Mouse (Mus musculus) left cerebral cortex, adult 2 months (tissue): Measurements from ENCODE around the gene Farp1. TPM values are rescaled to one million over a fixed set of nuclear protein-coding genes. Genes with fewer than 3 reads are reported as not detected.
"Not testable (repeated sequence)": the region's sequence is repeated elsewhere in the genome, so short reads cannot be mapped to it uniquely, and the experiment has no call there.

Experiments used
- DNase-seq, 2 experiments: peaks; one replicate each; pipeline ENCODE4 v3.0.0; 2021 to 2022; ENCODE audit warnings: low spot score in 2 of 2, mixed read lengths in 1 of 2; ENCODE audit errors: extremely low spot score in 1 of 2
- H3K27ac ChIP-seq: fragments of 200-600 bp; 2 replicates; pipeline ENCODE4 v1.8.1; 2022
- H3K4me3 ChIP-seq: fragments of 200-600 bp; 2 replicates; pipeline ENCODE4 v1.8.1; 2022
- CTCF ChIP-seq: fragments of 200-600 bp; IDR thresholded peaks from 2 replicates; pipeline ENCODE4 v1.8.1; 2022; ENCODE audit warnings: antibody characterized with exemption, mild to moderate bottlenecking, moderate library complexity
- intact Hi-C: fragments of 180-260 bp; cut with DNase I; formaldehyde crosslinking; loops from one replicate; pipeline ENCODE4 v1.15.1; 2025
- total RNA-seq, 2 experiments: library from RNA; stranded (reverse); gene quantifications; 2 replicates each; pipeline ENCODE4 v1.2.3; 2021

Farp1 gene
- total RNA-seq, 2 experiments from 2014 or later = 142 to 152 TPM

GRCm38 (mm10) chr14:121128858-121129800 is 94.1 kb downstream of the Farp1 start:
- Histone ChIP-seq H3K4me3 (no peak overlapping the region), H3K27ac (no peak overlapping the region)
- no peak for DNase-seq
- TF ChIP-seq CTCF = no peak; the same call in 1 of the 2 replicates
- intact Hi-C loops = loop anchor here (10.0 kb wide), 1 partner anchor 294 kb away; no protein-coding TSS in a partner anchor

GRCm38 (mm10) chr14:121130351-121130750 is 95.4 kb downstream of the Farp1 start:
- intact Hi-C loops, DNase-seq, H3K4me3 ChIP-seq, H3K27ac ChIP-seq: not testable (repeated sequence)

GRCm38 (mm10) chr14:121134414-121134813 is 99.4 kb downstream of the Farp1 start:
- H3K4me3 ChIP-seq = no peak overlapping the region
- no peak for TF ChIP-seq CTCF
- intact Hi-C loops = no loop called here
- H3K27ac ChIP-seq = no peak overlapping the region
- DNase-seq = no peak

GRCm38 (mm10) chr14:121143831-121144455 is 108.9 kb downstream of the Farp1 start:
- H3K4me3 ChIP-seq = no peak overlapping the region
- DNase-seq = no peak
- no peak for TF ChIP-seq CTCF
- H3K27ac ChIP-seq = no peak overlapping the region
- intact Hi-C loops = no loop called here

GRCm38 (mm10) chr14:121144496-121144895 is 109.5 kb downstream of the Farp1 start:
- intact Hi-C loops = no loop called here
- Histone ChIP-seq H3K4me3 (no peak overlapping the region), H3K27ac (no peak overlapping the region)
- no peak for DNase-seq
- TF ChIP-seq CTCF = no peak

- no peak for TF ChIP-seq CTCF
Measured at GRCm38 (mm10) chr14:121145291-121145690, 110.3 kb downstream of the Farp1 start.

GRCm38 (mm10) chr14:121145698-121146097 is 110.7 kb downstream of the Farp1 start:
- no peak for DNase-seq
- intact Hi-C loops = no loop called here
- H3K27ac ChIP-seq = no peak overlapping the region
- no peak for TF ChIP-seq CTCF
- H3K4me3 ChIP-seq = no peak overlapping the region

More at GRCm38 (mm10) chr14:121145291-121145690, 110.3 kb downstream of the Farp1 start:
- no peak for DNase-seq
- no peak overlapping the region for H3K4me3 ChIP-seq
- intact Hi-C loops = no loop called here
- no peak overlapping the region for H3K27ac ChIP-seq

- H3K4me3 ChIP-seq = no peak overlapping the region
- DNase-seq = no peak
- H3K27ac ChIP-seq = no peak overlapping the region
- intact Hi-C loops = no loop called here
- no peak for TF ChIP-seq CTCF
Measured at GRCm38 (mm10) chr14:121146213-121146612, 111.2 kb downstream of the Farp1 start.

GRCm38 (mm10) chr14:121147026-121147425 is 112.0 kb downstream of the Farp1 start:
- no peak for TF ChIP-seq CTCF
- H3K27ac ChIP-seq = no peak overlapping the region
- intact Hi-C loops = no loop called here
- no peak for DNase-seq
- H3K4me3 ChIP-seq = no peak overlapping the region

GRCm38 (mm10) chr14:121148088-121148785 is 113.2 kb downstream of the Farp1 start:
- intact Hi-C loops = no loop called here
- H3K4me3 ChIP-seq = no peak overlapping the region
- H3K27ac ChIP-seq = peak overlapping the region; percentile 9; the same call in 1 of the 2 replicates
- TF ChIP-seq CTCF = no peak
- no peak for DNase-seq

- Histone ChIP-seq H3K4me3 (no peak overlapping the region), H3K27ac (no peak overlapping the region; the same call in 1 of the 2 replicates)
- TF ChIP-seq CTCF = no peak
- DNase-seq = no peak
- intact Hi-C loops = no loop called here
Measured at GRCm38 (mm10) chr14:121149984-121150383, 115.0 kb downstream of the Farp1 start.

- no peak overlapping the region for H3K27ac ChIP-seq
- no peak overlapping the region for H3K4me3 ChIP-seq
- no peak for DNase-seq
- intact Hi-C loops = no loop called here
- no peak for TF ChIP-seq CTCF
Measured at GRCm38 (mm10) chr14:121151837-121152236, 116.8 kb downstream of the Farp1 start.
